Mouse (Mus musculus): Measurements from ENCODE around the gene Phc3.

DNA sequence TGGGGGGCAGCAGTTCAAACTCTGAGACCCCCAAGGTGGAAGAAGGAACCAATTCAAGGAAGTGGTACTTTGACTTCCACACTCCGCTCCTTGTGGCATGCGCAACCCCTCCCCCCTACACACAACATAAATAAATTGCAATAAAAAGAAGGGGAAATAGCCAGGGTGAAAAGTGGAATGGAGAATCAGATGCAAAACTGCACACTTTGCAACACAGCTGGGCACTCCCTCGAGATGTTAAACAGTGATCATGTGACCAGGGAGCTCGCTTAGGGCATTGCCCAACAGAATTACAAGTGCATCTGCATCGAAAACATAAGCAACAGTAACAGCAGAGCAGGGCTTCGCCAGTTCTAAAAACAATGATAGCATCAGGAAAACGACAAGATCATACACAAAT, 22.9 kb upstream of the Phc3 start:
- no peak for TF ChIP-seq CTCF (IDR thresholded peaks at IDR 0.05 in 2 of 3, conservative IDR thresholded peaks at IDR 0.05 in 1 of 3; ENCODE audit: control insufficient read depth in 1 of 3, insufficient read depth in 1 of 3, low read depth in 2 of 3, low read length in 3 of 3, poor library complexity in 1 of 3, severe bottlenecking in 1 of 3)
- no peak for TF ChIP-seq GATA1 (IDR thresholded peaks at IDR 0.05; ENCODE audit: low read depth, low read length)
